Mouse (Mus musculus) left cerebral cortex, postnatal 4 days (tissue): Measurements from ENCODE around the gene Plekha5. TPM values are rescaled to one million over a fixed set of nuclear protein-coding genes. Genes with fewer than 3 reads are reported as not detected.

ENCODE experiments used
- DNase-seq: peaks from one replicate; pipeline ENCODE4 v3.0.0-alpha.2; 2022
- intact Hi-C: fragments of 180-260 bp; cut with DNase I; formaldehyde crosslinking; loops from one replicate; pipeline ENCODE4 v1.15.1; 2025
- total RNA-seq, 2 experiments: library from RNA; stranded (reverse); gene quantifications; 2 replicates each; pipeline ENCODE4 v1.2.3; 2021

Gene Plekha5
- total RNA-seq, 2 experiments from 2014 or later, result 82.0 to 94.6 TPM

DNA sequence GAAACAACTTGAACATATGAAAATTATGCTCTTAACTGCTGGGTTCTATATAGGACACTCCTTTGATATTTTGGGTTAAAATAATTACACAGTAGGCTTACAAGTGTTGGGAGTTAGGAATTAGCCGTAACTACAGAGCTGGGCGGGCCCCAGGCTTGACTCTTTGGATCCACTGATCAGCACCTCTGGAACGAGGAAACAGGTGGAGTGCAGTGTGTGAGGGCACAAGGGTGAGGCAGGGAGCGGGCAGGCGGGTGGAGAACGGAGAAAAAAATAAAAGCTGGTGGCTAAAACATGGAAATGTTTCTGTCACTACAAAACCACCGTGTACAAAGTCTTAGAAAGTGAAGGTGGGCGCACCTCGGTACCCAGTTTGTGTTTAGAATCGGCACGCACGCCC is 218.8 kb downstream of the Plekha5 start:
- intact Hi-C loops, result no loop called here
- no peak for DNase-seq

DNA sequence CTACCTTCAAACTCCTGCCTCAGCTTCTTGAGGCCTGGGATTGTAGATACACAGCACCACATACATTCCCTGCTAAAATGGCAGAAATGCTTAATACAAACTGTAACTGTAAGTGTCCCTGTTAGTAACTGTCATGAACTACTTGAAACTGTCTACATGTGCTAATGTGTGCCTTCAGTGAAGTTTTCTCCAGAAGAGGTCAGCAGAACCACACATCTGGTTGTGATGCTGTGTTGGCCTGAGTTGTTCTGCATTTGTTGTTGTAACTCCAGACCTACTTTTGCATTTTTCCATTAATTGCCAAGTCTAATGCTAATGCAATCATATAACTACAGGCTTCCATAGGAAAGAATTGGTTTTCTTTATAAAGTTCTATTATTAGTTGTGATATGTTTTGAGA is 222.1 kb downstream of the Plekha5 start:
- intact Hi-C loops, result no loop called here
- no peak for DNase-seq

Other genes starting within 250 kb of the Plekha5 start
- gene Aebp2, start 198.6 kb downstream of the Plekha5 start, total RNA-seq, result 10 to 100 TPM; 42.3 to 42.8 TPM